Mouse (Mus musculus) thymus, postnatal 4 days (tissue): ENCODE data around the gene Gng5.

ENCODE experiments used
- DNase-seq: peaks from one replicate; pipeline ENCODE4 v3.0.0; 2021

Gng5 gene

GRCm38 (mm10) chr3:146499431-146500002 lies at the start of gene Gng5, which contains the start of gene Spata1:
Gene Gng5 (plus strand): TSS chr3:146499807.
Gene Spata1 (minus strand): TSS chr3:146499753.
- DNase-seq, result peak; percentile 97

GRCm38 (mm10) chr3:146450371-146450841 lies 49.2 kb upstream of the Gng5 start:
- peak; percentile 98 for DNase-seq

- no peak for DNase-seq
These were observed 48.2 kb upstream of the Gng5 start for GRCm38 (mm10) chr3:146451375-146451774.

GRCm38 (mm10) chr3:146462939-146463338 lies 36.7 kb upstream of the Gng5 start:
- peak; percentile 23 for DNase-seq

- no peak for DNase-seq
These were observed 30.4 kb upstream of the Gng5 start for GRCm38 (mm10) chr3:146469226-146469625.

- DNase-seq, result no peak
These were observed 26.9 kb upstream of the Gng5 start for GRCm38 (mm10) chr3:146472657-146473056.

- no peak for DNase-seq
These were observed 25.9 kb upstream of the Gng5 start for GRCm38 (mm10) chr3:146473741-146474140.

- no peak for DNase-seq
These were observed 25.2 kb upstream of the Gng5 start for GRCm38 (mm10) chr3:146474428-146474827.

GRCm38 (mm10) chr3:146482044-146482443 lies 17.6 kb upstream of the Gng5 start:
- no peak for DNase-seq

- peak; percentile 34 for DNase-seq
These were observed 13.1 kb upstream of the Gng5 start for GRCm38 (mm10) chr3:146486464-146486863.

GRCm38 (mm10) chr3:146494941-146495340 lies 4.7 kb upstream of the Gng5 start:
- no peak for DNase-seq

GRCm38 (mm10) chr3:146498989-146499388 lies 618 bp upstream of the Gng5 start:
- DNase-seq, result no peak

- peak; percentile 80 for DNase-seq
These were observed 599 bp downstream of the Gng5 start for GRCm38 (mm10) chr3:146500003-146500809.

- no peak for DNase-seq
These were observed 1.2 kb downstream of the Gng5 start for GRCm38 (mm10) chr3:146500810-146501201.

- DNase-seq, result no peak
These were observed 2.1 kb downstream of the Gng5 start for GRCm38 (mm10) chr3:146501601-146502123.

GRCm38 (mm10) chr3:146506711-146507110 lies 7.1 kb downstream of the Gng5 start:
- no peak for DNase-seq

- DNase-seq, result no peak
These were observed 20.7 kb downstream of the Gng5 start for GRCm38 (mm10) chr3:146520226-146520797.

GRCm38 (mm10) chr3:146520798-146521651 lies 21.4 kb downstream of the Gng5 start, which contains the start of gene Rpf1:
Gene Rpf1 (minus strand): TSS chr3:146521429.
- DNase-seq, result peak; percentile 88

- peak; percentile 19 for DNase-seq
These were observed 22.0 kb downstream of the Gng5 start for GRCm38 (mm10) chr3:146521652-146522020.

- DNase-seq, result no peak
These were observed 28.7 kb downstream of the Gng5 start for GRCm38 (mm10) chr3:146528335-146528734.

- no peak for DNase-seq
These were observed 35.4 kb downstream of the Gng5 start for GRCm38 (mm10) chr3:146534986-146535385.

GRCm38 (mm10) chr3:146540521-146541273 lies 41.1 kb downstream of the Gng5 start:
- DNase-seq, result no peak
